Mouse (Mus musculus): ENCODE results near the gene Gm8764.
"Not testable (repeated sequence)": the region's sequence is repeated elsewhere in the genome, so short reads cannot be mapped to it uniquely, and the experiment has no call there.

Gm8764 gene

GRCm38 (mm10) chr10:104159706-104160105, at the start of gene Gm8764:
TSS of gene Gm8764 (plus strand) at chr10:104160006.
- not testable (repeated sequence) for DNase-seq (ENCODE audit: low spot score)

- DNase-seq (ENCODE audit: low spot score) = no peak
These were observed 49.8 kb upstream of the Gm8764 start for GRCm38 (mm10) chr10:104110044-104110443.

GRCm38 (mm10) chr10:104118312-104118711, 41.5 kb upstream of the Gm8764 start:
- DNase-seq (ENCODE audit: low spot score) = no peak

- DNase-seq (ENCODE audit: low spot score) = not testable (repeated sequence)
These were observed 17.1 kb upstream of the Gm8764 start, which contains the start of gene Gm21293 for GRCm38 (mm10) chr10:104142687-104143086. TSS of gene Gm21293 (plus strand) at chr10:104142987.

GRCm38 (mm10) chr10:104151197-104151596, 8.6 kb upstream of the Gm8764 start, which contains the start of gene Gm6763:
TSS of gene Gm6763 (plus strand) at chr10:104151497.
- not testable (repeated sequence) for DNase-seq (ENCODE audit: low spot score)

GRCm38 (mm10) chr10:104168215-104168614, 8.4 kb downstream of the Gm8764 start, which contains the start of gene Gm21304:
TSS of gene Gm21304 (plus strand) at chr10:104168515.
- DNase-seq (ENCODE audit: low spot score) = not testable (repeated sequence)

- not testable (repeated sequence) for DNase-seq (ENCODE audit: low spot score)
These were observed 16.9 kb downstream of the Gm8764 start, which contains the start of gene Gm21312 for GRCm38 (mm10) chr10:104176724-104177123. TSS of gene Gm21312 (plus strand) at chr10:104177024.

- not testable (repeated sequence) for DNase-seq (ENCODE audit: low spot score)
These were observed 25.4 kb downstream of the Gm8764 start, which contains the start of gene Gm20765 for GRCm38 (mm10) chr10:104185233-104185632. TSS of gene Gm20765 (plus strand) at chr10:104185533.

- DNase-seq (ENCODE audit: low spot score) = not testable (repeated sequence)
These were observed 33.9 kb downstream of the Gm8764 start, which contains the start of gene Gm4340 for GRCm38 (mm10) chr10:104193742-104194141. TSS of gene Gm4340 (plus strand) at chr10:104194042.

GRCm38 (mm10) chr10:104209655-104210054, 49.8 kb downstream of the Gm8764 start:
- no peak for DNase-seq (ENCODE audit: low spot score)

- no peak for DNase-seq (ENCODE audit: low spot score)
These were observed 50.6 kb downstream of the Gm8764 start for GRCm38 (mm10) chr10:104210268-104210990.

Data from adipocyte (in vitro differentiated cells).